Mouse (Mus musculus) brain, embryonic 14.5 days (tissue): ENCODE results near the gene Ubxn10.

Experiments used
- CTCF ChIP-seq: fragments of 200-500 bp; IDR thresholded peaks from 2 replicates; pipeline ENCODE4 v1.5.1; 2012; ENCODE audit warnings: inconsistent platforms, mild to moderate bottlenecking, moderate library complexity, borderline replicate concordance; ENCODE audit not compliant: insufficient read depth, insufficient read length; ENCODE audit errors: extremely low read depth
- POLR2A ChIP-seq: fragments of 200-500 bp; IDR thresholded peaks from 2 replicates; pipeline ENCODE4 v1.6.1; 2012; ENCODE audit warnings: mild to moderate bottlenecking, inconsistent platforms, borderline replicate concordance; ENCODE audit not compliant: poor library complexity, insufficient read depth, insufficient read length, severe bottlenecking; ENCODE audit errors: extremely low read depth

GRCm38 (mm10) chr4:138746866-138747265 is 9.9 kb upstream of the Ubxn10 start:
- TF ChIP-seq CTCF (no peak), POLR2A (no peak)
